Mouse (Mus musculus): Measurements from ENCODE around the gene Susd5.
"Not testable (repeated sequence)": the region's sequence is repeated elsewhere in the genome, so short reads cannot be mapped to it uniquely, and the experiment has no call there.

The Susd5 gene

GRCm38 (mm10) chr9:114069372-114069771, 12.4 kb downstream of the Susd5 start:
- DNase-seq (ENCODE audit: low read depth, low spot score), result no peak

GRCm38 (mm10) chr9:114073681-114074080, 16.7 kb downstream of the Susd5 start:
- no peak for DNase-seq (ENCODE audit: low read depth, low spot score)

GRCm38 (mm10) chr9:114086422-114086821, 29.5 kb downstream of the Susd5 start:
- DNase-seq (ENCODE audit: low read depth, low spot score), result no peak

- no peak for DNase-seq (ENCODE audit: low read depth, low spot score)
These were observed 30.3 kb downstream of the Susd5 start for GRCm38 (mm10) chr9:114087106-114087815.

- DNase-seq (ENCODE audit: low read depth, low spot score), result not testable (repeated sequence)
These were observed 31.9 kb downstream of the Susd5 start for GRCm38 (mm10) chr9:114088885-114089284.

GRCm38 (mm10) chr9:114092188-114092587, 35.2 kb downstream of the Susd5 start:
- not testable (repeated sequence) for DNase-seq (ENCODE audit: low read depth, low spot score)

- DNase-seq (ENCODE audit: low read depth, low spot score), result no peak
These were observed 37.9 kb downstream of the Susd5 start for GRCm38 (mm10) chr9:114094854-114095253.

- DNase-seq (ENCODE audit: low read depth, low spot score), result no peak
These were observed 41.9 kb downstream of the Susd5 start for GRCm38 (mm10) chr9:114098716-114099302.

- no peak for DNase-seq (ENCODE audit: low read depth, low spot score)
These were observed 53.3 kb downstream of the Susd5 start for GRCm38 (mm10) chr9:114110268-114110667.

- no peak for DNase-seq (ENCODE audit: low read depth, low spot score)
These were observed 54.2 kb downstream of the Susd5 start for GRCm38 (mm10) chr9:114111161-114111560.

GRCm38 (mm10) chr9:114112226-114112625, 55.3 kb downstream of the Susd5 start:
- DNase-seq (ENCODE audit: low read depth, low spot score), result no peak

- DNase-seq (ENCODE audit: low read depth, low spot score), result no peak
These were observed 57.1 kb downstream of the Susd5 start for GRCm38 (mm10) chr9:114113911-114114623.

GRCm38 (mm10) chr9:114116672-114117071, 59.7 kb downstream of the Susd5 start:
- not testable (repeated sequence) for DNase-seq (ENCODE audit: low read depth, low spot score)

- DNase-seq (ENCODE audit: low read depth, low spot score), result not testable (repeated sequence)
These were observed 65.9 kb downstream of the Susd5 start for GRCm38 (mm10) chr9:114122862-114123261.

GRCm38 (mm10) chr9:114129273-114129835, 72.4 kb downstream of the Susd5 start:
- not testable (repeated sequence) for DNase-seq (ENCODE audit: low read depth, low spot score)
